Mouse (Mus musculus): ENCODE data around the gene Arap1.

GRCm38 (mm10) chr7:101378796-101379465, 31.1 kb downstream of the Arap1 start:
- TF ChIP-seq GATA1 (IDR thresholded peaks at IDR 0.05; ENCODE audit: borderline replicate concordance, low read length) (no peak), FLI1 (IDR thresholded peaks at IDR 0.05; ENCODE audit: low read length) (no peak)

All from megakaryocyte, embryonic 14.5 days (primary cell).